Mouse (Mus musculus) limb, embryonic 10.5 days (tissue): ENCODE data around the gene Prdm16. TPM values are rescaled to one million over a fixed set of nuclear protein-coding genes. Genes with fewer than 3 reads are reported as not detected.

Experiments used
- DNase-seq: peaks from one replicate; pipeline ENCODE4 v3.0.0-alpha.2; 2017; ENCODE audit warnings: low spot score
- H3K27ac ChIP-seq: fragments of 300-500 bp; sonication (generic); 2 replicates; pipeline ENCODE4 v1.5.1; 2016; ENCODE audit warnings: mild to moderate bottlenecking
- H3K27me3 ChIP-seq: fragments of 300-500 bp; sonication (generic); 2 replicates; pipeline ENCODE4 v1.6.1; 2016; ENCODE audit warnings: low read depth, mild to moderate bottlenecking; ENCODE audit not compliant: poor library complexity, severe bottlenecking
- H3K36me3 ChIP-seq: fragments of 300-500 bp; sonication (generic); 2 replicates; pipeline ENCODE4 v1.6.1; 2016; ENCODE audit warnings: mild to moderate bottlenecking, moderate library complexity
- H3K4me1 ChIP-seq: fragments of 300-500 bp; sonication (generic); 2 replicates; pipeline ENCODE4 v1.6.1; 2016
- H3K4me3 ChIP-seq: fragments of 300-500 bp; sonication (generic); 2 replicates; pipeline ENCODE4 v1.5.1; 2016; ENCODE audit warnings: mild to moderate bottlenecking, moderate library complexity
- H3K9me3 ChIP-seq: fragments of 300-500 bp; sonication (generic); replicated peaks from 2 replicates; pipeline ENCODE4 v1.6.1; 2016; ENCODE audit warnings: mild to moderate bottlenecking
- WGBS: fragments of 180-500 bp; shearing (Covaris S2); methylation state at CpG from one replicate; pipeline ENCODE4 v1.1.7; 2016; 5-methylcytosine and 5-hydroxymethylcytosine counted together
- polyA plus RNA-seq: library from polyadenylated mRNA; unstranded; fragments of >200 nt; fragmentation: Nextera tagmentation; extraction: Ambion mirVana; gene quantifications from 2 replicates; pipeline ENCODE4 v1.2.1, GENCODE M21; 2016

Gene Prdm16
- polyA plus RNA-seq, 1 experiment from 2014 or later: 93.9 TPM

GRCm38 (mm10) chr4:154563201-154563600 is 73.5 kb downstream of the Prdm16 start:
- DNase-seq: no peak
- no peak overlapping the region for H3K4me3 ChIP-seq
- peaks cover 75% of the 10 kb centered on the region for H3K4me1 ChIP-seq
- peaks cover 35% of the 10 kb centered on the region for H3K36me3 ChIP-seq
- H3K27ac ChIP-seq: no peak overlapping the region
- WGBS: 89% methylated on average over 6 of the region's 6 CpGs
- H3K27me3 ChIP-seq: 0 out of 2 replicates have a peak, but pooled peaks cover 13% of the 10 kb centered on the region
- no peaks in the 10 kb centered on the region for H3K9me3 ChIP-seq

- H3K27me3 ChIP-seq: peaks cover 10% of the 10 kb centered on the region; the same call in 1 of the 2 replicates
- peaks cover 11% of the 10 kb centered on the region for H3K36me3 ChIP-seq
- no peak overlapping the region for H3K4me3 ChIP-seq
- WGBS: 95% methylated on average over 5 of the region's 5 CpGs
- no peak overlapping the region for H3K27ac ChIP-seq
- peaks cover 74% of the 10 kb centered on the region for H3K4me1 ChIP-seq
- DNase-seq: no peak
- H3K9me3 ChIP-seq: no peaks in the 10 kb centered on the region
Measured at GRCm38 (mm10) chr4:154558041-154558440, 78.6 kb downstream of the Prdm16 start.

- H3K36me3 ChIP-seq: peaks cover 5% of the 10 kb centered on the region
- peaks cover 10% of the 10 kb centered on the region; the same call in 1 of the 2 replicates for H3K27me3 ChIP-seq
- 93% methylated on average over 11 of the region's 11 CpGs for WGBS
- H3K4me3 ChIP-seq: no peak overlapping the region
- no peak for DNase-seq
- no peak overlapping the region for H3K27ac ChIP-seq
- no peaks in the 10 kb centered on the region for H3K9me3 ChIP-seq
- peaks cover 81% of the 10 kb centered on the region for H3K4me1 ChIP-seq
Measured at GRCm38 (mm10) chr4:154557168-154557567, 79.5 kb downstream of the Prdm16 start.

GRCm38 (mm10) chr4:154556418-154556817 is 80.3 kb downstream of the Prdm16 start:
- DNase-seq: no peak
- 71% methylated on average over 11 of the region's 11 CpGs for WGBS
- H3K27ac ChIP-seq: no peak overlapping the region

GRCm38 (mm10) chr4:154549961-154550393 is 86.7 kb downstream of the Prdm16 start:
- H3K36me3 ChIP-seq: peaks cover 8% of the 10 kb centered on the region; the same call in 1 of the 2 replicates
- 46% methylated on average over 17 of the region's 17 CpGs for WGBS
- H3K27me3 ChIP-seq: peaks cover 20% of the 10 kb centered on the region; the same call in 1 of the 2 replicates
- no peaks in the 10 kb centered on the region for H3K9me3 ChIP-seq
- DNase-seq: no peak
- peak overlapping the region; percentile 46; the same call in 1 of the 2 replicates for H3K27ac ChIP-seq
- H3K4me3 ChIP-seq: no peak overlapping the region
- peaks cover 88% of the 10 kb centered on the region for H3K4me1 ChIP-seq

More at GRCm38 (mm10) chr4:154556418-154556817, 80.3 kb downstream of the Prdm16 start:
- peaks cover 88% of the 10 kb centered on the region for H3K4me1 ChIP-seq
- H3K9me3 ChIP-seq: no peaks in the 10 kb centered on the region
- no peak overlapping the region for H3K4me3 ChIP-seq
- H3K27me3 ChIP-seq: peaks cover 12% of the 10 kb centered on the region; the same call in 1 of the 2 replicates
- H3K36me3 ChIP-seq: no peaks in the 10 kb centered on the region; the same call in 1 of the 2 replicates

- no peaks in the 10 kb centered on the region for H3K9me3 ChIP-seq
- H3K27me3 ChIP-seq: peaks cover 22% of the 10 kb centered on the region; the same call in 1 of the 2 replicates
- no peak for DNase-seq
- no peak overlapping the region for H3K4me3 ChIP-seq
- peak overlapping the region; percentile 46; the same call in 1 of the 2 replicates for H3K27ac ChIP-seq
- H3K36me3 ChIP-seq: peaks cover 8% of the 10 kb centered on the region; the same call in 1 of the 2 replicates
- H3K4me1 ChIP-seq: peaks cover 89% of the 10 kb centered on the region
- WGBS: 81% methylated on average over 11 of the region's 11 CpGs
Measured at GRCm38 (mm10) chr4:154549497-154549896, 87.2 kb downstream of the Prdm16 start.

- Histone ChIP-seq H3K27ac (no peak overlapping the region), H3K36me3 (peaks cover 8% of the 10 kb centered on the region; the same call in 1 of the 2 replicates), H3K4me3 (no peak overlapping the region), H3K9me3 (no peaks in the 10 kb centered on the region), H3K4me1 (peaks cover 92% of the 10 kb centered on the region), H3K27me3 (peaks cover 23% of the 10 kb centered on the region; the same call in 1 of the 2 replicates)
- no peak for DNase-seq
- 84% methylated on average over 21 of the region's 21 CpGs for WGBS
Measured at GRCm38 (mm10) chr4:154547176-154547855, 89.4 kb downstream of the Prdm16 start.

GRCm38 (mm10) chr4:154545296-154545695 is 91.4 kb downstream of the Prdm16 start:
- peaks cover 21% of the 10 kb centered on the region; the same call in 1 of the 2 replicates for H3K27me3 ChIP-seq

GRCm38 (mm10) chr4:154543921-154544320 is 92.8 kb downstream of the Prdm16 start:
- Histone ChIP-seq H3K4me3 (peak overlapping the region; percentile 3; the same call in 1 of the 2 replicates), H3K36me3 (peaks cover 12% of the 10 kb centered on the region; the same call in 1 of the 2 replicates), H3K27ac (peak overlapping the region; percentile 68), H3K27me3 (peaks cover 21% of the 10 kb centered on the region; the same call in 1 of the 2 replicates), H3K4me1 (peaks cover 94% of the 10 kb centered on the region), H3K9me3 (no peaks in the 10 kb centered on the region)
- 16% methylated on average over 21 of the region's 21 CpGs for WGBS
- peak; percentile 65 for DNase-seq

More at GRCm38 (mm10) chr4:154545296-154545695, 91.4 kb downstream of the Prdm16 start:
- peaks cover 10% of the 10 kb centered on the region; the same call in 1 of the 2 replicates for H3K36me3 ChIP-seq
- no peak for DNase-seq
- no peak overlapping the region for H3K4me3 ChIP-seq
- no peaks in the 10 kb centered on the region for H3K9me3 ChIP-seq
- H3K4me1 ChIP-seq: peaks cover 94% of the 10 kb centered on the region
- H3K27ac ChIP-seq: no peak overlapping the region
- 83% methylated on average over 9 of the region's 9 CpGs for WGBS

GRCm38 (mm10) chr4:154543128-154543527 is 93.5 kb downstream of the Prdm16 start:
- Histone ChIP-seq H3K4me1 (peaks cover 87% of the 10 kb centered on the region), H3K9me3 (no peaks in the 10 kb centered on the region), H3K27me3 (peaks cover 21% of the 10 kb centered on the region; the same call in 1 of the 2 replicates), H3K4me3 (0 out of 2 replicates have a peak overlapping the region, but pooled peaks have one; percentile 17), H3K36me3 (peaks cover 12% of the 10 kb centered on the region; the same call in 1 of the 2 replicates), H3K27ac (peak overlapping the region; percentile 71)
- no peak for DNase-seq
- 66% methylated on average over 4 of the region's 4 CpGs for WGBS

- H3K4me3 ChIP-seq: no peak overlapping the region
- WGBS: 52% methylated on average over 5 of the region's 5 CpGs
- H3K27me3 ChIP-seq: peaks cover 21% of the 10 kb centered on the region; the same call in 1 of the 2 replicates
- H3K27ac ChIP-seq: peak overlapping the region; percentile 71
- no peaks in the 10 kb centered on the region for H3K9me3 ChIP-seq
- H3K4me1 ChIP-seq: peaks cover 85% of the 10 kb centered on the region
- DNase-seq: no peak
- peaks cover 12% of the 10 kb centered on the region; the same call in 1 of the 2 replicates for H3K36me3 ChIP-seq
Measured at GRCm38 (mm10) chr4:154542568-154542967, 94.1 kb downstream of the Prdm16 start.

GRCm38 (mm10) chr4:154541632-154542276 is 94.9 kb downstream of the Prdm16 start:
- H3K4me3 ChIP-seq: no peak overlapping the region
- H3K4me1 ChIP-seq: peaks cover 78% of the 10 kb centered on the region
- peaks cover 16% of the 10 kb centered on the region; the same call in 1 of the 2 replicates for H3K27me3 ChIP-seq
- no peak for DNase-seq
- H3K36me3 ChIP-seq: peaks cover 8% of the 10 kb centered on the region; the same call in 1 of the 2 replicates
- 80% methylated on average over 9 of the region's 9 CpGs for WGBS
- peak overlapping the region; percentile 71; the same call in 1 of the 2 replicates for H3K27ac ChIP-seq
- no peaks in the 10 kb centered on the region for H3K9me3 ChIP-seq
